Mouse (Mus musculus): ENCODE measurements around the gene Polr2l. TPM values are rescaled to one million over a fixed set of nuclear protein-coding genes. Genes with fewer than 3 reads are reported as not detected.
A peak's percentile ranks its signal among the peaks of the same experiment; 100 is the strongest.

Polr2l gene
- polyA plus RNA-seq, 1 experiment: 62.3 TPM

GRCm38 (mm10) chr7:141483114-141483653 is 8.3 kb upstream of the Polr2l start:
- peak in 1 of 2 experiments; percentile 53 for DNase-seq
- peak overlapping the region; percentile 87 for H3K27ac ChIP-seq (ENCODE audit: insufficient read depth, low read length)
- H3K4me3 ChIP-seq (replicated peaks; ENCODE audit: insufficient read depth, low read depth, low read length): peak overlapping the region; percentile 82
- no peak for TF ChIP-seq POLR2A (IDR thresholded peaks at IDR 0.05; ENCODE audit: borderline replicate concordance, insufficient read depth, low read length)
- no peak for TF ChIP-seq CTCF (IDR thresholded peaks at IDR 0.05; ENCODE audit: borderline replicate concordance, insufficient read depth, low read depth, low read length)
- peaks cover 37% of the 10 kb centered on the region for H3K4me1 ChIP-seq (ENCODE audit: control insufficient read depth, insufficient read depth, low read length)
- no peaks in the 10 kb centered on the region for H3K27me3 ChIP-seq (ENCODE audit: control insufficient read depth, insufficient read depth, low read length)
- WGBS: 9% methylated on average over 6 of the region's 6 CpGs

GRCm38 (mm10) chr7:141482531-141483024 is 7.6 kb upstream of the Polr2l start:
- H3K4me1 ChIP-seq (ENCODE audit: control insufficient read depth, insufficient read depth, low read length): peaks cover 31% of the 10 kb centered on the region
- TF ChIP-seq CTCF (IDR thresholded peaks at IDR 0.05; ENCODE audit: borderline replicate concordance, insufficient read depth, low read depth, low read length) (no peak), POLR2A (IDR thresholded peaks at IDR 0.05; ENCODE audit: borderline replicate concordance, insufficient read depth, low read length) (no peak)
- WGBS: 14% methylated on average over 11 of the region's 11 CpGs

GRCm38 (mm10) chr7:141481498-141482401 is 6.8 kb upstream of the Polr2l start:
- no peaks in the 10 kb centered on the region for H3K27me3 ChIP-seq (ENCODE audit: control insufficient read depth, insufficient read depth, low read length)
- H3K4me3 ChIP-seq (replicated peaks; ENCODE audit: insufficient read depth, low read depth, low read length): peak overlapping the region; percentile 82
- H3K4me1 ChIP-seq (ENCODE audit: control insufficient read depth, insufficient read depth, low read length): peaks cover 24% of the 10 kb centered on the region
- peak overlapping the region; percentile 94 for H3K27ac ChIP-seq (ENCODE audit: insufficient read depth, low read length)
- under 1% methylated on average over 66 of the region's 81 CpGs for WGBS
- DNase-seq: peak; percentile 81 to 83
- TF ChIP-seq POLR2A (IDR thresholded peaks at IDR 0.05; ENCODE audit: borderline replicate concordance, insufficient read depth, low read length): peak; percentile 52; the same call in 1 of the 2 replicates
- no peak for TF ChIP-seq CTCF (IDR thresholded peaks at IDR 0.05; ENCODE audit: borderline replicate concordance, insufficient read depth, low read depth, low read length)

More at GRCm38 (mm10) chr7:141482531-141483024, 7.6 kb upstream of the Polr2l start:
- peak; percentile 62 to 70 for DNase-seq
- Histone ChIP-seq H3K4me3 (replicated peaks; ENCODE audit: insufficient read depth, low read depth, low read length) (peak overlapping the region; percentile 82), H3K27me3 (ENCODE audit: control insufficient read depth, insufficient read depth, low read length) (no peaks in the 10 kb centered on the region), H3K27ac (ENCODE audit: insufficient read depth, low read length) (peak overlapping the region; percentile 87)

- Histone ChIP-seq H3K27ac (ENCODE audit: insufficient read depth, low read length) (peak overlapping the region; percentile 94), H3K4me3 (replicated peaks; ENCODE audit: insufficient read depth, low read depth, low read length) (peak overlapping the region; percentile 82), H3K4me1 (ENCODE audit: control insufficient read depth, insufficient read depth, low read length) (peaks cover 24% of the 10 kb centered on the region), H3K27me3 (ENCODE audit: control insufficient read depth, insufficient read depth, low read length) (no peaks in the 10 kb centered on the region)
- peak; percentile 85 to 90 for DNase-seq
- WGBS: 2% methylated on average over 10 of the region's 10 CpGs
- TF ChIP-seq CTCF (IDR thresholded peaks at IDR 0.05; ENCODE audit: borderline replicate concordance, insufficient read depth, low read depth, low read length): peak; percentile 100
- TF ChIP-seq POLR2A (IDR thresholded peaks at IDR 0.05; ENCODE audit: borderline replicate concordance, insufficient read depth, low read length): peak; percentile 72; the same call in 1 of the 2 replicates
Measured at GRCm38 (mm10) chr7:141480842-141481497, 6.0 kb upstream of the Polr2l start.

- peaks cover 8% of the 10 kb centered on the region for H3K4me1 ChIP-seq (ENCODE audit: control insufficient read depth, insufficient read depth, low read length)
- 46% methylated on average over 5 of the region's 5 CpGs for WGBS
Measured at GRCm38 (mm10) chr7:141478270-141478748, 3.4 kb upstream of the Polr2l start.

GRCm38 (mm10) chr7:141477578-141478269 is 2.8 kb upstream of the Polr2l start:
- 57% methylated on average over 4 of the region's 4 CpGs for WGBS
- DNase-seq: no peak
- no peak overlapping the region for H3K27ac ChIP-seq (ENCODE audit: insufficient read depth, low read length)
- peaks cover 8% of the 10 kb centered on the region for H3K4me1 ChIP-seq (ENCODE audit: control insufficient read depth, insufficient read depth, low read length)
- no peak for TF ChIP-seq CTCF (IDR thresholded peaks at IDR 0.05; ENCODE audit: borderline replicate concordance, insufficient read depth, low read depth, low read length)
- no peak for TF ChIP-seq POLR2A (IDR thresholded peaks at IDR 0.05; ENCODE audit: borderline replicate concordance, insufficient read depth, low read length)
- no peak overlapping the region for H3K4me3 ChIP-seq (replicated peaks; ENCODE audit: insufficient read depth, low read depth, low read length)
- H3K27me3 ChIP-seq (ENCODE audit: control insufficient read depth, insufficient read depth, low read length): no peaks in the 10 kb centered on the region

More at GRCm38 (mm10) chr7:141478270-141478748, 3.4 kb upstream of the Polr2l start:
- H3K27ac ChIP-seq (ENCODE audit: insufficient read depth, low read length): no peak overlapping the region
- no peak for TF ChIP-seq CTCF (IDR thresholded peaks at IDR 0.05; ENCODE audit: borderline replicate concordance, insufficient read depth, low read depth, low read length)
- no peak for TF ChIP-seq POLR2A (IDR thresholded peaks at IDR 0.05; ENCODE audit: borderline replicate concordance, insufficient read depth, low read length)
- no peaks in the 10 kb centered on the region for H3K27me3 ChIP-seq (ENCODE audit: control insufficient read depth, insufficient read depth, low read length)
- no peak for DNase-seq
- H3K4me3 ChIP-seq (replicated peaks; ENCODE audit: insufficient read depth, low read depth, low read length): no peak overlapping the region

GRCm38 (mm10) chr7:141476981-141477370 is 2.0 kb upstream of the Polr2l start:
- H3K27me3 ChIP-seq (ENCODE audit: control insufficient read depth, insufficient read depth, low read length): no peaks in the 10 kb centered on the region
- H3K4me3 ChIP-seq (replicated peaks; ENCODE audit: insufficient read depth, low read depth, low read length): no peak overlapping the region
- H3K4me1 ChIP-seq (ENCODE audit: control insufficient read depth, insufficient read depth, low read length): peaks cover 8% of the 10 kb centered on the region
- H3K27ac ChIP-seq (ENCODE audit: insufficient read depth, low read length): peak overlapping the region; percentile 41
- TF ChIP-seq CTCF (IDR thresholded peaks at IDR 0.05; ENCODE audit: borderline replicate concordance, insufficient read depth, low read depth, low read length) (no peak), POLR2A (IDR thresholded peaks at IDR 0.05; ENCODE audit: borderline replicate concordance, insufficient read depth, low read length) (no peak)
- DNase-seq: no peak
- WGBS: 14% methylated on average over 7 of the region's 7 CpGs

Data from cerebellum, adult 2 months (tissue).